Mouse (Mus musculus): ENCODE data around the gene Lck. TPM values are rescaled to one million over a fixed set of nuclear protein-coding genes. Genes with fewer than 3 reads are reported as not detected.
"Not testable (repeated sequence)": the region's sequence is repeated elsewhere in the genome, so short reads cannot be mapped to it uniquely, and the experiment has no call there.

The Lck gene
- polyA plus RNA-seq, 1 experiment: 2.1 TPM

DNA sequence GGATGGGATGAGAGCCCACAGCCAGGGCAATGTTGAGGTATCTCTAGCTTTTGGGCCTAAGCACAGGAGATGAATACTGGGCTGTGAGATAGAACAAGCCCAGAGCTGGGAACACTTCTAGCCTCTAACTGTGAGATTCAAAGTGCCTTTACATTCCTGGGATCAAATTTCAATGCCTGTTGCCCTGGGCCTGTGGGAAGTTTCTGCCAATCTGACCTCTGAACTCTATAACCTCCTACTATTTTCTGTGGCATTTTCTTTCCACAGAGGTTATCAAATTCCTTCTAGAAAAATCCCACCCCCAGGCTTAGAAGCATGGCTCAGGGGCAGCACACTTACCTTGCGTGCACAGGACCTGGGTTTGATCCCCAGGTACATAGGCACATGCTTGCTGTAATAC, 23.1 kb downstream of the Lck start:
- H3K27me3 ChIP-seq (ENCODE audit: control insufficient read depth, insufficient read depth, insufficient read length): no peaks in the 10 kb centered on the region
- no peak overlapping the region for H3ac ChIP-seq (ENCODE audit: control insufficient read depth, insufficient read length)
- no peak overlapping the region for H3K4me2 ChIP-seq (ENCODE audit: low read depth)
- no peaks in the 10 kb centered on the region for H3K36me3 ChIP-seq (ENCODE audit: control insufficient read depth, insufficient read depth)
- no peak overlapping the region for H3K4me3 ChIP-seq
- no peak for TF ChIP-seq TCF12 (IDR thresholded peaks at IDR 0.05; ENCODE audit: insufficient read depth, poor library complexity, severe bottlenecking)
- no peak for TF ChIP-seq USF1 (IDR thresholded peaks at IDR 0.05; ENCODE audit: low read depth)
- no peak for TF ChIP-seq SRF (IDR thresholded peaks at IDR 0.05; ENCODE audit: control insufficient read depth, insufficient read length, low read depth)
- no peak for TF ChIP-seq POLR2AphosphoS2 (IDR thresholded peaks at IDR 0.05; ENCODE audit: insufficient read length, low read depth)
- TF ChIP-seq TCF3 (IDR thresholded peaks at IDR 0.05; ENCODE audit: insufficient read length, low read depth): no peak
- no peak for TF ChIP-seq REST (IDR thresholded peaks at IDR 0.05; ENCODE audit: insufficient read depth, insufficient read length)
- TF ChIP-seq POLR2A (IDR thresholded peaks at IDR 0.05; ENCODE audit: insufficient read length, low read depth): no peak
- no peak for TF ChIP-seq CEBPB (IDR thresholded peaks at IDR 0.05; ENCODE audit: insufficient read depth, poor library complexity, severe bottlenecking)
- H3K79me2 ChIP-seq (ENCODE audit: control insufficient read depth, insufficient read depth): no peaks in the 10 kb centered on the region

DNA sequence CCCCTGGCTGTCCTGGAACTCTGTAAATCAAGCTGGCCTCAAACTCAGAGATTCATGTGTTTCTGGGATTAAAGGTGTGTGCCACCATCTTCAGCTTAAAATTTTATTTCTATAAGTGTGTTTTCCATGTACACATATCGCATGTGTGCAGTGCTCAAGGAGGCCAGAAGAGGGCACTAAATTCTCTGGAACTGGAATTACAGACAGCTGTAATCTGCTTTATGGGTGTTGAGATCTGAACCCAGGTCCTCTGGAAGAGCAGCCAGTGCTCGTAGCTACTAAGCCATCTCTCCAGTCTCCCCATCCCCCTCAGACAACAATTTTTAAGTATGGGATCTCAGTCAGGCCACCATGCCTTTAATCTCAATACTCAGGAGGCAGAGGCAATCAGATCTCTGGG, 24.1 kb downstream of the Lck start:
- Histone ChIP-seq H3K4me3 (no peak overlapping the region), H3K36me3 (ENCODE audit: control insufficient read depth, insufficient read depth) (no peaks in the 10 kb centered on the region), H3K27me3 (ENCODE audit: control insufficient read depth, insufficient read depth, insufficient read length) (no peaks in the 10 kb centered on the region), H3K79me2 (ENCODE audit: control insufficient read depth, insufficient read depth) (no peaks in the 10 kb centered on the region), H3ac (ENCODE audit: control insufficient read depth, insufficient read length) (no peak overlapping the region), H3K4me2 (ENCODE audit: low read depth) (no peak overlapping the region)
- TF ChIP-seq POLR2AphosphoS2 (IDR thresholded peaks at IDR 0.05; ENCODE audit: insufficient read length, low read depth): no peak
- no peak for TF ChIP-seq TCF12 (IDR thresholded peaks at IDR 0.05; ENCODE audit: insufficient read depth, poor library complexity, severe bottlenecking)
- TF ChIP-seq MAX (IDR thresholded peaks at IDR 0.05; ENCODE audit: low read depth): no peak
- TF ChIP-seq TCF3 (IDR thresholded peaks at IDR 0.05; ENCODE audit: insufficient read length, low read depth): no peak
- no peak for TF ChIP-seq MYOG (IDR thresholded peaks at IDR 0.05; ENCODE audit: control insufficient read depth in 1 of 3, insufficient read depth in 1 of 3, insufficient read length in 2 of 3, low read depth in 2 of 3)
- TF ChIP-seq SRF (IDR thresholded peaks at IDR 0.05; ENCODE audit: control insufficient read depth, insufficient read length, low read depth): no peak
- TF ChIP-seq E2F4 (IDR thresholded peaks at IDR 0.05; ENCODE audit: insufficient read depth): no peak
- TF ChIP-seq REST (IDR thresholded peaks at IDR 0.05; ENCODE audit: insufficient read depth, insufficient read length): no peak
- TF ChIP-seq USF1 (IDR thresholded peaks at IDR 0.05; ENCODE audit: low read depth): no peak
- TF ChIP-seq MYOD1 (IDR thresholded peaks at IDR 0.05; ENCODE audit: control insufficient read depth in 1 of 3, insufficient read length in 2 of 3, low read depth in 2 of 3): no peak
- no peak for TF ChIP-seq POLR2A (IDR thresholded peaks at IDR 0.05; ENCODE audit: insufficient read length, low read depth)
- TF ChIP-seq CEBPB (IDR thresholded peaks at IDR 0.05; ENCODE audit: insufficient read depth, poor library complexity, severe bottlenecking): no peak

DNA sequence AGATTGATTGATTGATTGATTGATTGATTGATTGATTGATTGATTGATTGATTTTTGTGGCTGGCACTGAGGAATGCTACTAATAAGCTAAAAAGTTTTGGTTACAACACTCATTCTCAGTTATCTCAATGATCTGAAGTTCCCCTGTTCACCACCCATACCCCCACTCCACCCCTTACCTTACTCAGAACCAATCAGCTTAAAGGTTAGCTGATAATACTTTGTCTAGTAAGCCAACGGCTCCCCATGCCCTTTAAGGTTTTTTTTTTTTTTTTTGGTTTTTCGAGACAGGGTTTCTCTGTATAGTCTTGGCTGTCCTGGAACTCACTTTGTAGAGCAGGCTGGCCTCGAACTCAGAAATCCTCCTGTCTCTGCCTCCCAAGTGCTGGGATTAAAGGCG, 25.8 kb downstream of the Lck start:
- H3K4me3 ChIP-seq; H3K79me2 ChIP-seq (ENCODE audit: control insufficient read depth, insufficient read depth): not testable (repeated sequence)

DNA sequence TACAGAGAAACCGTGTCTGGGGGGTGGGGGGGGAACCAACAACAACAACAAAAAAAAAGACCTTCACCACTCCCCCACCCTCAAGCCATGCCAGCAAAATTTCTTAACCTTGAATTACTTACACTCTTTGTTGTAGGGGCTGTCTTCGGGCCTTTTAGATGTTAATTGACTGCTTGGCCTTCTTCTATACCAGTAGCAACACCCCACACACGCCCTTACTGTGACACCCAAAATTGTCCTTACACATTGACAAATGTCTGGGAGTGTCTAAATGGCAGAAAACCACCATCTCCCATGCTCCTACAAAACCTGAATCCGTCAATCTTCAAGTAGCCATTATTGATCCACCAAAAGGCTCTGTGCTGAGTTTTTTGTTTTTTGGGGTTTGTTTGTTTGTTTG, 29.3 kb downstream of the Lck start:
- TF ChIP-seq USF1 (IDR thresholded peaks at IDR 0.05; ENCODE audit: low read depth) (no peak), TCF3 (IDR thresholded peaks at IDR 0.05; ENCODE audit: insufficient read length, low read depth) (no peak), TCF12 (IDR thresholded peaks at IDR 0.05; ENCODE audit: insufficient read depth, poor library complexity, severe bottlenecking) (no peak), E2F4 (IDR thresholded peaks at IDR 0.05; ENCODE audit: insufficient read depth) (no peak), POLR2A (IDR thresholded peaks at IDR 0.05; ENCODE audit: insufficient read length, low read depth) (no peak), POLR2AphosphoS2 (IDR thresholded peaks at IDR 0.05; ENCODE audit: insufficient read length, low read depth) (no peak), CEBPB (IDR thresholded peaks at IDR 0.05; ENCODE audit: insufficient read depth, poor library complexity, severe bottlenecking) (no peak), REST (IDR thresholded peaks at IDR 0.05; ENCODE audit: insufficient read depth, insufficient read length) (no peak), SRF (IDR thresholded peaks at IDR 0.05; ENCODE audit: control insufficient read depth, insufficient read length, low read depth) (no peak), MAX (IDR thresholded peaks at IDR 0.05; ENCODE audit: low read depth) (no peak)

More for the DNA sequence above, 25.8 kb downstream of the Lck start:
- not testable (repeated sequence) for H3ac ChIP-seq (ENCODE audit: control insufficient read depth, insufficient read length); H3K36me3 ChIP-seq (ENCODE audit: control insufficient read depth, insufficient read depth); H3K27me3 ChIP-seq (ENCODE audit: control insufficient read depth, insufficient read depth, insufficient read length); H3K4me2 ChIP-seq (ENCODE audit: low read depth)

DNA sequence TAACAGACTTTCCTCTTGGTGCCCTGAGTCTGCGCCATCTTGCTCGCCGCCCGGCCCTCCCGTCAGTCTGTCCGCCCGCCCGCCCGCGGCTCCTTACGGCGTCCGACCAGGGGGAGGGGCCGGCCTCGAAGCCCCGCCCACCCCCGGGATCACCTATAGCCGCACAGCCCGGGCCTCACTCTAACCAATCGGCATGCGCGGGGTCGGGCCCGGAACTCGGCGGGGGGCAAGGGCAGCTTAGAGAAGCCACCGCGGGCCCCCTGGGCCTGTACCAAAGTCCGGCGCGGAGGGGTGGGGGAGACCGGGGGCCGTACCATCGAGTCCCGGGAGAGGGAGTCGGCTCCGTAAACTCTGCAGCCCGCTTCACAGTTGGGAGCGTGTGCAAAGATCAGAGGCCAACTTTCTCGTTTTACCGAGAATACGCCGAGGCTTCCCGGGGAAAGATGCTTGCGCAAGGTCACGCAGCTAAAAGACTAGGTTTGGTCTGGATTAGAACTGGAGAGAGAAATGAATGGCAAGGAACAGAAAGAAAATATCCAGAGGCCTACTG, 30.8 kb downstream of the Lck start, which contains the start of gene Hdac1:
Gene Hdac1 (minus strand): TSS at position 122 of the 550 bp plus-strand sequence.
- Histone ChIP-seq H3ac (ENCODE audit: control insufficient read depth, insufficient read length) (peak within 1 kb of the TSS; percentile 50), H3K4me2 (ENCODE audit: low read depth) (peak within 1 kb of the TSS; percentile 82), H3K4me3 (peak within 1 kb of the TSS; percentile 84), H3K36me3 (ENCODE audit: control insufficient read depth, insufficient read depth) (no peaks in the 10 kb centered on the region), H3K79me2 (ENCODE audit: control insufficient read depth, insufficient read depth) (peaks cover 43% of the 10 kb centered on the region), H3K27me3 (ENCODE audit: control insufficient read depth, insufficient read depth, insufficient read length) (no peaks in the 10 kb centered on the region)
- peak; percentile 64 for TF ChIP-seq POLR2A (IDR thresholded peaks at IDR 0.05; ENCODE audit: insufficient read length, low read depth)
- peak; percentile 43 for TF ChIP-seq POLR2AphosphoS2 (IDR thresholded peaks at IDR 0.05; ENCODE audit: insufficient read length, low read depth)
- TF ChIP-seq REST (IDR thresholded peaks at IDR 0.05; ENCODE audit: insufficient read depth, insufficient read length): no peak
- TF ChIP-seq MAX (IDR thresholded peaks at IDR 0.05; ENCODE audit: low read depth): no peak
- TF ChIP-seq CEBPB (IDR thresholded peaks at IDR 0.05; ENCODE audit: insufficient read depth, poor library complexity, severe bottlenecking): peak; percentile 53

More for the DNA sequence above, 29.3 kb downstream of the Lck start:
- H3K79me2 ChIP-seq (ENCODE audit: control insufficient read depth, insufficient read depth): peaks cover 31% of the 10 kb centered on the region
- no peak overlapping the region for H3ac ChIP-seq (ENCODE audit: control insufficient read depth, insufficient read length)
- no peak overlapping the region for H3K4me3 ChIP-seq
- no peaks in the 10 kb centered on the region for H3K36me3 ChIP-seq (ENCODE audit: control insufficient read depth, insufficient read depth)
- H3K4me2 ChIP-seq (ENCODE audit: low read depth): no peak overlapping the region
- H3K27me3 ChIP-seq (ENCODE audit: control insufficient read depth, insufficient read depth, insufficient read length): no peaks in the 10 kb centered on the region

Measured in myocyte (in vitro differentiated cells).